Mouse (Mus musculus) midbrain, embryonic 13.5 days (tissue): ENCODE data around the gene Zfp324. TPM values are rescaled to one million over a fixed set of nuclear protein-coding genes. Genes with fewer than 3 reads are reported as not detected.

ENCODE experiments used
- ATAC-seq: fragments of 200-750 bp; cut with Nextera tagmentation; 2 replicates; pipeline ENCODE4 v1.8.0; 2017; ENCODE audit warnings: mild to moderate bottlenecking, moderate TSS enrichment, moderate library complexity
- H3K27ac ChIP-seq: fragments of 300-500 bp; sonication (generic); 2 replicates; pipeline ENCODE4 v1.5.1; 2015; ENCODE audit warnings: inconsistent platforms, mild to moderate bottlenecking, moderate library complexity
- H3K27me3 ChIP-seq: fragments of 300-500 bp; sonication (generic); 2 replicates; pipeline ENCODE4 v1.6.1; 2015; ENCODE audit warnings: mild to moderate bottlenecking, inconsistent platforms
- H3K36me3 ChIP-seq: fragments of 300-500 bp; sonication (generic); 2 replicates; pipeline ENCODE4 v1.6.1; 2015; ENCODE audit warnings: mild to moderate bottlenecking, inconsistent platforms
- H3K4me1 ChIP-seq: fragments of 300-500 bp; sonication (generic); replicated peaks from 2 replicates; pipeline ENCODE4 v1.6.1; 2015; ENCODE audit warnings: inconsistent platforms
- H3K4me2 ChIP-seq: fragments of 300-500 bp; sonication (generic); replicated peaks from 2 replicates; pipeline ENCODE4 v1.6.1; 2015; ENCODE audit warnings: moderate library complexity, mild to moderate bottlenecking, inconsistent platforms
- H3K4me3 ChIP-seq: fragments of 300-500 bp; sonication (generic); replicated peaks from 2 replicates; pipeline ENCODE4 v1.5.1; 2015; ENCODE audit warnings: mild to moderate bottlenecking, inconsistent platforms
- H3K9ac ChIP-seq: fragments of 300-500 bp; sonication (generic); replicated peaks from 2 replicates; pipeline ENCODE4 v1.6.1; 2015; ENCODE audit warnings: mild to moderate bottlenecking, inconsistent platforms
- H3K9me3 ChIP-seq: fragments of 300-500 bp; sonication (generic); 2 replicates; pipeline ENCODE4 v1.6.1; 2016; ENCODE audit warnings: mild to moderate bottlenecking, inconsistent platforms
- WGBS: fragments of 180-500 bp; shearing (Covaris S2); methylation state at CpG from one replicate; pipeline ENCODE4 v1.1.7; 2015; 5-methylcytosine and 5-hydroxymethylcytosine counted together
- polyA plus RNA-seq: library from polyadenylated mRNA; unstranded; fragments of >200 nt; fragmentation: Nextera tagmentation; extraction: Ambion mirVana; gene quantifications from 2 replicates; pipeline ENCODE4 v1.2.1, GENCODE M21; 2015

The Zfp324 gene
- polyA plus RNA-seq, 1 experiment from 2014 or later: 15.4 TPM

DNA sequence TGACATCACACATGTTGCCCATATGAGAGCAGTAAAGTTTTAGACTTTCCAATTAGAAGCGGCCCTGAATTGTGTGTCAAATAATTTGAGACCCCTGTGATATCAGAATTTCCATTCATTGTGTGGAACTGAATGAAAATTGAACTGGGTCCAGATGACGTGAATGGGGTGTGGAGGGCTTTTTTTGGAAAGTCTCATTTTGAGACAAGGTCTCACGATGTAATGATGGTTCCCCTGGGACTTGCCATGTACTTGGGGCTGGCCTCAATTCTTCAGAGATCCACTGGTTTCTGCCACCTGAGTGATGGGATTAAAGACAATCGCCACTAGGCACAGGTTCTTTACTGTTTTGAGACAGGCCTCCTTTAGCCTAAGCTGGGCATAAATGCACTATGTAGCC is 25.0 kb upstream of the Zfp324 start:
- Histone ChIP-seq H3K4me1 (no peaks in the 10 kb centered on the region), H3K9me3 (no peaks in the 10 kb centered on the region), H3K9ac (no peak overlapping the region), H3K4me3 (no peak overlapping the region), H3K27ac (no peak overlapping the region), H3K27me3 (no peaks in the 10 kb centered on the region), H3K36me3 (no peaks in the 10 kb centered on the region), H3K4me2 (no peak overlapping the region)
- 86% methylated on average over 4 of the region's 4 CpGs for WGBS
- ATAC-seq: no peak

DNA sequence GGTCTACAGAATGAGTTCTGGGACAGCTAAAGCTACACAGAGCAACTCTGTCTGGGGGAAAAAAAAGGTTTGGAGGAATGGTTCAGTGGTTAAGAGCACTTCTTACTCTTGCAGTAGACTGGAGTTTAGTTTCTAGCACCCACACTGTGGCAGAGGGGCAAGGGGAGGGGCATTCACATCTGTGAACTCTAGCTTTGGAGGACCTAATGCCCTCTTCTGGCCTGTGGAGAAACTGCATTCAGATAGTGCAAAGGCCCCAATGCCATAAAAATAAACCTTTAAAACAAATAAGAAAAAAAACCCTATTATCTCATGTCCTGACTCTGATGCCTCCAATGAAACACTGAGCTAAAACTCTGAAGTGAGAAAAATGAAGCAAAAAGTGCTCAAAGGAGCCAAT is 22.1 kb upstream of the Zfp324 start:
- Histone ChIP-seq H3K27me3 (no peaks in the 10 kb centered on the region), H3K9me3 (no peaks in the 10 kb centered on the region), H3K4me2 (no peak overlapping the region), H3K4me1 (no peaks in the 10 kb centered on the region), H3K27ac (no peak overlapping the region), H3K36me3 (no peaks in the 10 kb centered on the region), H3K4me3 (no peak overlapping the region), H3K9ac (no peak overlapping the region)
- no peak for ATAC-seq

GRCm38 (mm10) chr7:12949032-12949871 is 16.4 kb upstream of the Zfp324 start:
- H3K36me3 ChIP-seq: no peaks in the 10 kb centered on the region
- H3K4me1 ChIP-seq: peaks cover 12% of the 10 kb centered on the region
- ATAC-seq: peak; percentile 99
- peak overlapping the region; percentile 91 for H3K27ac ChIP-seq
- H3K9ac ChIP-seq: peak overlapping the region; percentile 71
- 11% methylated on average over 35 of the region's 35 CpGs for WGBS
- H3K4me3 ChIP-seq: peak overlapping the region; percentile 48
- H3K27me3 ChIP-seq: no peaks in the 10 kb centered on the region
- no peaks in the 10 kb centered on the region for H3K9me3 ChIP-seq
- peak overlapping the region; percentile 81 for H3K4me2 ChIP-seq

GRCm38 (mm10) chr7:12949872-12950229 is 15.8 kb upstream of the Zfp324 start:
- peaks cover 12% of the 10 kb centered on the region for H3K4me1 ChIP-seq
- ATAC-seq: peak; percentile 21; the same call in 1 of the 2 replicates
- peak overlapping the region; percentile 87 for H3K27ac ChIP-seq
- no peaks in the 10 kb centered on the region for H3K36me3 ChIP-seq
- no peaks in the 10 kb centered on the region for H3K27me3 ChIP-seq
- H3K9me3 ChIP-seq: no peaks in the 10 kb centered on the region
- H3K4me2 ChIP-seq: peak overlapping the region; percentile 81
- peak overlapping the region; percentile 48 for H3K4me3 ChIP-seq
- H3K9ac ChIP-seq: peak overlapping the region; percentile 71
- WGBS: 12% methylated on average over 16 of the region's 16 CpGs

- Histone ChIP-seq H3K4me1 (peaks cover 5% of the 10 kb centered on the region), H3K27me3 (no peaks in the 10 kb centered on the region), H3K4me3 (no peak overlapping the region), H3K9me3 (no peaks in the 10 kb centered on the region), H3K4me2 (no peak overlapping the region), H3K9ac (no peak overlapping the region), H3K27ac (no peak overlapping the region), H3K36me3 (no peaks in the 10 kb centered on the region)
- ATAC-seq: no peak
- WGBS: 74% methylated on average over 3 of the region's 3 CpGs
Measured at GRCm38 (mm10) chr7:12954896-12955295, 10.7 kb upstream of the Zfp324 start.

DNA sequence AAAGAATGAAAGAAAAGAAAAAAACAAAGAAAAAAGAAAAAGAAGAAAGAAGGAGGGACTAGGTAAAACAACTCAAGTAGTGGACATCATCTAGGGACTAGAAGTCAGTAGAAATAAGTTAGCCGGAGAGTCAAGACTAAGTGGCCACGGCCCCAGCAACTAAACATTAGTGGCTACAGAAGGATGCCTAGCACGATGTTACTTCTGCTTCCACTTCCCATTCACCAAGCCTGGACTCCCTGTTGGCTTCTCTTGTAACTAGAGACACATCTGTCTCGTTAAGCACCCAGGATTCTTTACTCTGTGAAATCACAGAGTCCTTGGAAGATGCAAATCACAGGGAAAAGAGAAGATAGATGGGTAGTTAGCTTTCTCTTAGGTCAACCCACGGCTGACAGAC is 8.1 kb upstream of the Zfp324 start:
- Histone ChIP-seq H3K36me3 (no peaks in the 10 kb centered on the region), H3K27ac (no peak overlapping the region), H3K9me3 (no peaks in the 10 kb centered on the region), H3K9ac (no peak overlapping the region), H3K4me2 (no peak overlapping the region), H3K4me3 (no peak overlapping the region), H3K27me3 (no peaks in the 10 kb centered on the region), H3K4me1 (peaks cover 3% of the 10 kb centered on the region; the same call in 1 of the 2 replicates)
- 78% methylated on average over 5 of the region's 5 CpGs for WGBS
- ATAC-seq: no peak

DNA sequence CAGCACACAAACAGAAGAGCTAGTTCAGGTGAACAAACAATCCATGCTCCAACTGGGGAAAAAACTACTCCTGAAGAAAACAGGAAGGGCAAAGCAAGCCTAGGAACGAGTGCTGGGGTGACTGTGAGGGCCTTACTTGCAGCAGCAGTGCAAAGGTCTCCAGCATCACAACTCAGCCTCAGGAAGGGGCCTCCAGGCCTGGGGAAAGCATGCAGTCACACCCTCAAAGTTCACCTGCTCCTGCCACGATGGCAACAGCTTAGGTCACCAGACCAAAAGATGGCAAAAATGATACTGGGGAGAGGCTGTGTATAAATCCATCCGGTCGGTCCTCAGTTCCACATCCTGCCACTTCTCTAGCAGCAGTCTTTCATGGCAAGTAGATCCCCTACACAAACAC is 6.7 kb upstream of the Zfp324 start:
- no peak overlapping the region for H3K4me2 ChIP-seq
- H3K4me3 ChIP-seq: no peak overlapping the region
- no peak overlapping the region for H3K9ac ChIP-seq
- ATAC-seq: no peak
- H3K27me3 ChIP-seq: no peaks in the 10 kb centered on the region
- WGBS: 83% methylated on average over 4 of the region's 4 CpGs
- peaks cover 3% of the 10 kb centered on the region; the same call in 1 of the 2 replicates for H3K4me1 ChIP-seq
- H3K9me3 ChIP-seq: no peaks in the 10 kb centered on the region
- H3K27ac ChIP-seq: no peak overlapping the region
- no peaks in the 10 kb centered on the region for H3K36me3 ChIP-seq

DNA sequence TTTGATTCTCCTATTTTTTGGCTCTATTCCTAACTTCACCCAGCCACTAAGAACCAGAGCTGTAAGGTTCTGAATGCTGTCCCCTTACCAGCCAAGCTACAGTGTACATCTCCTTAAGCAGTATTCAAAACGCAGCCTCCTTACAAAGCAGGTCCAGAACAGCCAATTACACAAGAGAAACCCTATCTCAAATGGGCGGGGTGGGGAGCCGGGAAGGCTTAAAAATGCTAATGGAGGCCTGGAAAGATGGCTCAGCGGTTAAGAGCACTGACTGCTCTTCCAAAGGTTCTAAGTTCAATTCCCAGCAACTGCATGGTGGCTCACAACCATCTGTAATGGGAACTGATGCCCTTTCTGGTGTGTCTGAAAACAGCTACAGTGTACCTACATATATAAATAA is 5.9 kb upstream of the Zfp324 start:
- Histone ChIP-seq H3K36me3 (no peaks in the 10 kb centered on the region), H3K4me2 (no peak overlapping the region), H3K9me3 (no peaks in the 10 kb centered on the region), H3K27me3 (no peaks in the 10 kb centered on the region), H3K9ac (no peak overlapping the region), H3K4me3 (no peak overlapping the region), H3K4me1 (peaks cover 6% of the 10 kb centered on the region), H3K27ac (no peak overlapping the region)
- 13% methylated on average over 4 of the region's 4 CpGs for WGBS
- no peak for ATAC-seq

DNA sequence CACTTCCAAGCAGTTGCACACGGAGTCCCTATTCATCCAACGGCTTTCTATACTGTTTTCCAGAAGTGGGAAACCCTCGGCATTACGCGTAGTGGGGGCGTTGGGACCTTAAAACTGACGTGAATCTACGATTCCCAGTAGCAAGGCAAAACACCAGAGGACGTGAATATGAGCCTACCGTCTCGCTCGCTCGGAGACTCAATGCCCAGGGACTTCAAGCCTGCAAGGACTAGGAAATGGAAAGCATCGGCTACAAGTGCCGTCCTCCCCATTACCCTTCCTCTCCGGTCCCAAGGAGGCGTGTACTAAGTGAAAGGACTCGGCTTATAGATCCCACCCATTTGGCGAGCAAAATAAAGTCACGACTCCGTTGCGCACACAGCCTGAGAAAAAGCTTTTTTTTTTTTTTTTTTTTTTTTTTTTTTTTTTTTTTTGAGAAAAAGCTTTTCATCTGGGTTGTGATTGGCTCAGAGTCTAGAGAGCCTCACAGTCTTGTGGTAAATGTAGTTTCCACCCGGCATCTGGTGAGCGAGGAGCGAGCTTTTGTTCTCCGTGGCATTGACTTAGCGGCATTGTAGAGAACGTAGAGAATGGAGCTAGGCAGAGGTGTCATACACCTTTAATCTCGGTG is 4.0 kb upstream of the Zfp324 start:
- ATAC-seq: peak; percentile 79
- Histone ChIP-seq H3K9me3 (no peaks in the 10 kb centered on the region), H3K4me3 (peak overlapping the region; percentile 47), H3K27me3 (no peaks in the 10 kb centered on the region), H3K9ac (peak overlapping the region; percentile 66), H3K4me2 (peak overlapping the region; percentile 53), H3K4me1 (peaks cover 16% of the 10 kb centered on the region), H3K27ac (peak overlapping the region; percentile 81), H3K36me3 (no peaks in the 10 kb centered on the region)
- 2% methylated on average over 29 of the region's 29 CpGs for WGBS

DNA sequence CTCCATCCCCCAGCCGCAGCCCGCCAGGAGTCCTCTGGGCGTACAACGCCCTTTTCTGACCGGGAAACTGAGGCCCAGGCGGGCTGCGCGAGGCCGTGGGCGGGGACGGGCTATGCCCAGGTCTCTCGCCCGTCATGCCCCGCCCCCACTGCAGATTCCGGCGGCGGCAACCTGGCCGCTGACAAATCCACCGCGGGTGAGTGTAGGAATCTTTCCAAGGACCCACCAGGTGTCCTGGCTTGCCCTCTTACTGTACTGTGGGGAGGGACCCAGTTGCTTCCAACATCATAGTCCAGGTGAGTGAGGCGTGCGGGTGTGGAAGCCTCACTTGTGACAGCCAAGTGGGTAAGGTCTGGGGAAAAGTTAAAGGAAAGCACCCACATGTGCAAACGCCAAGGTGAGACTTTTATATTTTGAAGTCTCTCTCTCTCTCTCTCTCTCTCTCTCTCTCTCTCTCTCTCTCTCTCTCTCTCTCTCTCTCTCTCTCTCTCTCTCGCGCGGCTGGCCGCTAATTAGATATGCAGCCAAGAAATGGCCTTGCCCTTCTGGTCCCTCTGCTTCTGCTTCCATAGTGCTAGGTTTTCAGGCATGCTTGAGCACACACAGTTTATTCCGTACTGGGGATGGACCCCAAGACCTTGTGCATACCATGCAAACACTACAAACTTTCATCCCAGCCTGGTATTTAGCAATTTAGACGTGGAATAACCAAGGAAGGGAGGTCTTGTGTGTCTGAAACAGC is 637 bp downstream of the Zfp324 start:
- Histone ChIP-seq H3K9ac (peak overlapping the region; percentile 88), H3K4me3 (peak overlapping the region; percentile 87), H3K36me3 (peaks cover 27% of the 10 kb centered on the region), H3K27ac (peak overlapping the region; percentile 83), H3K27me3 (no peaks in the 10 kb centered on the region), H3K4me2 (peak overlapping the region; percentile 94), H3K9me3 (no peaks in the 10 kb centered on the region), H3K4me1 (peaks cover 28% of the 10 kb centered on the region)
- peak; percentile 76 for ATAC-seq
- under 1% methylated on average over 29 of the region's 29 CpGs for WGBS

DNA sequence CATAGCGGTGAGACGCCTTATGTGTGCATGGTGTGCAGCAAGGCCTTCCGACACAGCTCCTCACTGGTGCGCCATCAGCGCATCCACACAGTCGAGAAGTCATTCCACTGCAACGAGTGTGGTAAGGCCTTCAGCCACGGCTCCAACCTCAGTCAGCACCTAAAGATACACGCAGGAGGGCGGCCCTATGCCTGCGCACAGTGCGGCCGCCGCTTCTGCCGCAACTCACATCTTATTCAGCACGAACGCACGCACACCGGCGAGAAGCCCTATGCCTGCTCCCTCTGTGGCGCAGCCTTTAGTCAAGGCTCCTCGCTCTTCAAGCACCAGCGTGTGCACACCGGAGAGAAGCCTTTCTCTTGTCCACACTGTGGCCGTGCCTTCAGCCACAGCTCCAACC is 5.3 kb downstream of the Zfp324 start:
- Histone ChIP-seq H3K4me3 (no peak overlapping the region), H3K27ac (no peak overlapping the region), H3K9me3 (no peaks in the 10 kb centered on the region), H3K36me3 (peaks cover 53% of the 10 kb centered on the region), H3K27me3 (no peaks in the 10 kb centered on the region), H3K4me2 (no peak overlapping the region), H3K4me1 (peaks cover 18% of the 10 kb centered on the region), H3K9ac (no peak overlapping the region)
- no peak for ATAC-seq
- WGBS: 96% methylated on average over 25 of the region's 25 CpGs
